Mouse (Mus musculus) ES-E14 (cell line): ENCODE data around the gene Cma1. TPM values are rescaled to one million over a fixed set of nuclear protein-coding genes. Genes with fewer than 3 reads are reported as not detected.

Source experiments
- DNase-seq: peaks from one replicate; pipeline ENCODE4 v3.0.0-alpha.2; 2013; ENCODE audit warnings: low read depth, low spot score
- H3K27ac ChIP-seq: 2 replicates; pipeline ENCODE4 v1.5.1; 2012; ENCODE audit warnings: low read depth, mild to moderate bottlenecking, low read length, moderate library complexity, mixed read lengths; ENCODE audit not compliant: poor library complexity, insufficient read depth, severe bottlenecking
- H3K36me3 ChIP-seq: 2 replicates; pipeline ENCODE4 v1.6.1; 2012; ENCODE audit warnings: mild to moderate bottlenecking, low read length, moderate library complexity, mixed read lengths; ENCODE audit not compliant: control insufficient read depth, poor library complexity, insufficient read depth, severe bottlenecking
- H3K4me1 ChIP-seq, 2 experiments: fragments of 150-350 bp in 1 of 2; sonication (generic) in 1 of 2; 2 replicates each; pipeline ENCODE4 v1.6.1; 2012; ENCODE audit warnings: low read length in 2 of 2, mild to moderate bottlenecking in 1 of 2, mixed read lengths in 1 of 2; ENCODE audit not compliant: control insufficient read depth in 2 of 2, insufficient read depth in 2 of 2, poor library complexity in 1 of 2
- H3K4me3 ChIP-seq, 2 experiments: fragments of 150-350 bp in 1 of 2; sonication (generic) in 1 of 2; 2 replicates each; pipeline ENCODE4 v1.5.1; 2012; ENCODE audit warnings: low read length in 2 of 2, low read depth in 1 of 2, mild to moderate bottlenecking in 1 of 2, mixed read lengths in 1 of 2; ENCODE audit not compliant: insufficient read depth in 1 of 2, poor library complexity in 1 of 2, severe bottlenecking in 1 of 2
- H3K9ac ChIP-seq: 2 replicates; pipeline ENCODE4 v1.6.1; 2012; ENCODE audit warnings: low read depth, mild to moderate bottlenecking, low read length, mixed read lengths; ENCODE audit not compliant: poor library complexity, insufficient read depth, severe bottlenecking
- H3K9me3 ChIP-seq: fragments of 150-350 bp; sonication (generic); 2 replicates; pipeline ENCODE4 v1.6.1; 2012; ENCODE audit warnings: low read depth, mild to moderate bottlenecking, low read length; ENCODE audit not compliant: control insufficient read depth, insufficient read depth
- CHD2 ChIP-seq: IDR thresholded peaks from 2 replicates; pipeline ENCODE4 v1.6.1; 2014; ENCODE audit warnings: mild to moderate bottlenecking, low read depth, low read length, inconsistent platforms
- HCFC1 ChIP-seq: IDR thresholded peaks from 2 replicates; pipeline ENCODE4 v1.6.1; 2012; ENCODE audit warnings: low read length, inconsistent platforms, borderline replicate concordance; ENCODE audit not compliant: insufficient read depth
- MAFK ChIP-seq: IDR thresholded peaks from 2 replicates; pipeline ENCODE4 v1.6.1; 2014; ENCODE audit warnings: mild to moderate bottlenecking, low read depth, low read length, inconsistent platforms; ENCODE audit not compliant: insufficient read depth
- ZC3H11A ChIP-seq: IDR thresholded peaks from 2 replicates; pipeline ENCODE4 v1.6.1; 2012; ENCODE audit warnings: low read depth, mild to moderate bottlenecking, inconsistent platforms, low read length, borderline replicate concordance
- ZNF384 ChIP-seq: IDR thresholded peaks from 2 replicates; pipeline ENCODE4 v1.6.1; 2012; ENCODE audit warnings: low read depth, low read length, inconsistent platforms
- in situ Hi-C, 2 experiments: fragments of 600-800 bp; cut with MboI; formaldehyde crosslinking; loops; one replicate each; pipeline ENCODE4 v1.15.1; 2025; ENCODE audit warnings: low sequenced_read_pairs in 2 of 2, inconsistent platforms in 1 of 2; ENCODE audit not compliant: unreplicated experiment in 2 of 2
- total RNA-seq: library from RNA; depleted of rRNA; stranded (reverse); fragments of 300-350 nt; gene quantifications from 2 replicates; pipeline ENCODE4 v1.2.3, GENCODE M21; 2012

The Cma1 gene
- total RNA-seq, 1 experiment: not detected

GRCm38 (mm10) chr14:55929263-55929997 lies 15.0 kb downstream of the Cma1 start:
- Histone ChIP-seq H3K4me3 (no peak overlapping the region), H3K9me3 (no peaks in the 10 kb centered on the region), H3K4me1 (no peaks in the 10 kb centered on the region), H3K36me3 (no peaks in the 10 kb centered on the region), H3K9ac (no peak overlapping the region), H3K27ac (no peak overlapping the region)
- no peak for DNase-seq
- in situ Hi-C loops: no loop called here
- TF ChIP-seq HCFC1: no peak
- no peak for TF ChIP-seq ZC3H11A
- TF ChIP-seq ZNF384: no peak
- TF ChIP-seq MAFK: no peak
- TF ChIP-seq CHD2: no peak

GRCm38 (mm10) chr14:55926847-55927246 lies 17.6 kb downstream of the Cma1 start:
- in situ Hi-C loops: no loop called here
- Histone ChIP-seq H3K4me3 (no peak overlapping the region), H3K27ac (no peak overlapping the region), H3K9ac (no peak overlapping the region), H3K36me3 (no peaks in the 10 kb centered on the region), H3K9me3 (no peaks in the 10 kb centered on the region), H3K4me1 (no peaks in the 10 kb centered on the region)
- TF ChIP-seq ZC3H11A: no peak
- no peak for TF ChIP-seq HCFC1
- TF ChIP-seq CHD2: no peak
- no peak for TF ChIP-seq MAFK
- TF ChIP-seq ZNF384: no peak
- DNase-seq: no peak

GRCm38 (mm10) chr14:55922475-55923232 lies 21.8 kb downstream of the Cma1 start:
- no peak for DNase-seq

GRCm38 (mm10) chr14:55918240-55919082 lies 26.0 kb downstream of the Cma1 start:
- no peak overlapping the region for H3K27ac ChIP-seq
- H3K9ac ChIP-seq: no peak overlapping the region
- H3K36me3 ChIP-seq: no peaks in the 10 kb centered on the region
- no peaks in the 10 kb centered on the region; a peak in 1 of 4 replicates for H3K4me1 ChIP-seq
- peak; percentile 86 for DNase-seq
- in situ Hi-C loops: no loop called here
- H3K9me3 ChIP-seq: no peaks in the 10 kb centered on the region
- H3K4me3 ChIP-seq: no peak overlapping the region
- TF ChIP-seq ZNF384 (no peak), ZC3H11A (peak; percentile 71; the same call in 1 of the 2 replicates), MAFK (0 out of 2 replicates have a peak, but pooled peaks have one; percentile 36)

More at GRCm38 (mm10) chr14:55922475-55923232, 21.8 kb downstream of the Cma1 start:
- TF ChIP-seq HCFC1 (no peak), MAFK (no peak), CHD2 (no peak), ZNF384 (no peak), ZC3H11A (no peak)
- in situ Hi-C loops: no loop called here
- Histone ChIP-seq H3K9me3 (no peaks in the 10 kb centered on the region), H3K9ac (no peak overlapping the region), H3K36me3 (no peaks in the 10 kb centered on the region), H3K4me3 (no peak overlapping the region), H3K27ac (no peak overlapping the region), H3K4me1 (no peaks in the 10 kb centered on the region; a peak in 1 of 4 replicates)
